Mouse (Mus musculus) kidney, adult 8-10 months (tissue): ENCODE measurements around the gene Th.

Source experiments
- DNase-seq, 2 experiments: peaks; one replicate each; pipeline ENCODE4 v3.0.0; 2022

Gene Th

DNA sequence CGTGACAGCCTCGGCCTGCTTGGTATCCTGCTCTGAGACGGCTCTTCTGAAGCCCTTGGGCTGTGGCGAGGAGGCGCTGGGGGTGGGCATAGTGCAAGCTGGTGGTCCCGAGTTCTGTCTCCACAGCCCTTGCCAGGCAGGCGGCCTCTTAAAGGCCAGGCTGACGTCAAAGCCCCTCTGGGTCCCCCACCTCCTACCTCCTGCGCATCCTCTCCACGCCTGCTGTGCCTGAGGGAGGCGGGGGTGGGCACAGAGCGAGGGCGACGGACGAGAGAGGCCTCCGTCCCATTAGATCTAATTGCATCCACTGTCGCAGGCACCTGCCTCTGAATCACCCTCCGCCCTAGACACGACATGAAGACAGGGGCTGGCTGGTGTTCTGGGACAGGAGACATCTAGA lies 31.1 kb downstream of the Th start:
- DNase-seq = no peak

DNA sequence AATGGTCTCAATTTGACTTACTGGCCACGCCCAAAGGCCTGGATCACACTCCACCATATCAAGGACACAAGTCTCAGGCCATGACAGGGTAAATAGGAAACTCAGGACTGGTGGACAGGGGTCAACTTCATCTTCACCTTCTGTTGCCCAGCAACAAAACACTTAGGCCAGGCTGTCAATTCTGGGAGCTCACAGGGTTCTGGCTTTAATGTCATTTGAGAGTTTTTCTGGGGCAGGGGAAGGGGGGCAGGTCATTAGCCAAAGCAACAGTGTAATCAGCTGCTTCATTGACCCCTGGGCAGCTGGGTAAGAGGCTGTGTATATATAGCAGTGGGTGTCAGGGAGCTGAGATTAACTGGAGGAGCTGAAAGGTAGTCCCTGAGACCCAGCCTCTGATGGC lies 33.5 kb downstream of the Th start:
- no peak for DNase-seq

DNA sequence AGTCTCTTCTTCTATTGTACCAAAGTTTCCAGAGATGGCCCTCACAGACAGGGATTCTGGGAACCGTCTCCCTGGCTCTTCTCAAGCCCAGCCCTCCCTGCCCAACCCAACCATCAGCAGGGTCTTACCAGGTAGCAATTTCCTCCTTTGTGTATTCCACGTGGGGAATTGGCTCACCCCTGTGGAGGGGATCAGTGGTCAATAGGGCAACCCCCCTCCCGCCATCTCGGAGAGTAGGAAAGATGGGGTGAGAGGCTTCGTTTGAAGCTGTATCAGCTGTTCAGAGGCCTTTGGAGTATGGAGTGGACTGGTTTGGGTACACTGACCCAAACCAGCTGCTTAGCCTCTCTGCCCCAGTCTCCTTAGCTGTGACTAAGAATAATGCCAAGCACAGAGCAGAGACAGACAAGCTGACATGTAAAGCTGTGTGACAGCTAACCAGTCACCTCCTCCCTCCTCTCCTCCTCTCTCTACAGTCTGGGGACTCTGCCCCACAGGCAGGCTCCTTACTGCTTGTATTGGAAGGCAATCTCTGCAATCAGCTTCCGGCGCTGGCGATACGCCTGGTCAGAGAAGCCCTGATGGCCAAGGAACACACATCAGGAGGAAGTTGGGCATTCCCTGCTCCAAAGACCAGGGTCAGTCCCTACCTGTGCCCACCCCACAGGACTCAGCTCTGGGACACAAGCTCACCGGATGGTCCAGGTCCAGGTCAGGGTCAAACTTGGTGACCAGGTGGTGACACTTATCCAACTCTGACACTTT lies 34.8 kb downstream of the Th start:
- DNase-seq = no peak

DNA sequence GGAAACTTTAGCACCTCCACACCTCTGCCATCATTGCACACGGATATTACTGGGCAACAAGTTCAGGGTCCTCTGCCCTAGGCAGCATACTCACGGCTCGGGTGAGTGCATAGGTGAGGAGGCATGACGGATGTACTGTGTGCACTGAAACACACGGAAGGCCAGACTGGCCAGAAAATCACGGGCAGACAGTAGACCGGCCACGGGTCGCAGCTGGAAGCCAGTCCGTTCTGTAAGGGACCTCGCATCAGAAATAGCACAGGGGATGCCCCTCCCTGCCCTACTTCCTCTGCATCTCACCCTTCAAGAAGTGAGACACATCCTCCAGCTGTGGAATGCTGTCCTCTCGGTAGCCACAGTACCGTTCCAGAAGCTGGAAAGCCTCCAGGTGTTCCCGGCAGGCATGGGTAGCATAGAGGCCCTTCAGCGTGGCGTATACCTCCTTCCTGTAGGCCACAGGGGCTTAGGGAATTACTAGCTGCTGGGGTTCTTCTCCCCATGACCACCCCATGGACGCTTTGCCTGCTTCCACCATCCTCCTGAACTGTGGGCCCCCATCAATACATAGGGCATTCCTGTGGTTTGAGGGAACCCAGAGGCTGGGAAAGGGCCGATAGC lies 35.6 kb downstream of the Th start:
- no peak for DNase-seq

DNA sequence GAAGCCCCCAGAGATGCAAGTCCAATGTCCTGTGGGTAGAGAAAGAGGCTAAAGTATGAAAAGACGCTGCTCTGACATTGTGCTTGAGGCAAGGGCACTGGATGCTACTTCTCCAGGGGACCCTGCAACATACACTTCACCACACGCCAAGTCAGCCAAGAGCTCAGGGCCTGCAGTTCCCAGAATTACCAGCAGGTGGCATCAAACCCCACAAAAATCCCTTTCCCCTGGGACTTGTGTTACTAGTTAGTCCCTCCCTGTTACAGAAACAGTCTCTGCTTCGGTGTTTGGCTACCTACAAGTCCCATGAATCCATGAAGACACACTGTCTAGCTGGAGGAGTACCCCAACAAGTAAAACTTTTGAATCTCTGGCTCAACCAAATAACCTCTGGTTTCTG lies 36.3 kb downstream of the Th start:
- peak; percentile 50 to 79 for DNase-seq

- DNase-seq = no peak
Measured at GRCm38 (mm10) chr7:142893721-142894639, 36.9 kb downstream of the Th start.

- no peak for DNase-seq
Measured at GRCm38 (mm10) chr7:142893296-142893695, 37.6 kb downstream of the Th start.

DNA sequence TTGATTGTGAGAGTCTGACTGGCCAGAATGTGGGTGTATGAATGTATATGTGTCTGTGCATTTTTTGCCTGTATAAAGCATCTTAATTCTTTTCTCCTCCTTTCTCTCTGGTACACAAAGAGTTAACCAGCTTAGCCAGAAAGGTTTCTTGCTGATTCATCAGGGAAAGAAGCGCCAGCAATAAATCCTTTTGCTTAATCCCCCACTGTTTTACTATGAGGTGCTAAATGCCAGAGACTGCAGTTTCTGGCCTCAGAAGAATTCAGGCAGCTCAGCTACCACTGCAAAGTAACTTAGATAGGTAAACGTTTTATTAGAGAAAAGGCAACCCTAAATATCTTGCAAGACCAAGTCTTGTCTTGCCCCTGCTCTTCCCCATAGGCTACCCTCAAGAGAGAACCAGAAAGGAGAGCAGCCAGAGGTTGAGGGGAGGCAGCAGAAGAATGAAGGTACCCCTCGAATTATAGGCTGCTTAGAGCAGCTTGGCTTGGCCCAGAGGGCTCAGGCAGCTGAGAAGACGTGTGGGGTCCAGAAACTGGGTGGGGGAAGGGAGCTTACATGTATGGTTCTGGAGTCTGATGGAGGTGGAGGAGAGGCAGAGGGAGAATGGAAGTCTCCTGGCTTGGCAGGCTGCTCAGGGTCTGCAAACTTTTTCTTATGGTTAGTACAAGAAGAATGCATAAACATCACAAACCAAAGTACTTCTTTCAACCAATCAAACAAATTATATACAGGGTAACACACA lies 61.3 kb downstream of the Th start:
- DNase-seq = no peak

DNA sequence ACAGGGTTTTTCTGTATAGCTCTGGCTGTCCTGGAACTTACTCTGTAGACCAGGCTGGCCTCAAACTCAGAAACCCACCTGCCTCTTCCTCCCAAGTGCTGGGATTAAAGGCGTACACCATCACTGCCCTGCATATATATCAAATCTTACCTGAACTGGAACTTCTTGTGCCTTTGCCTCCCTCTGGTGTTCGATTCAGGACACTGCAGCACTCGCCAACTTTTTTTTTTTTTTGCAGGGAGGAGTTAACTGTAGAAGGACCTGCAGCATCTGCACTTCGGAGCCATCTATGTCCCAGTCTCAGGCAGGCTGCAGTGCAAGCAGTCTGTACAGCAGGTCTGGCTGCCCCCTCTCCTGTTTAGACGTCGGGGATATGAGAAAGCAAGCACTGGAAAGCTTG lies 80.2 kb downstream of the Th start:
- peak; percentile 8 to 37 for DNase-seq
